Mouse (Mus musculus): ENCODE data around the gene Zscan4-ps1. TPM values are rescaled to one million over a fixed set of nuclear protein-coding genes. Genes with fewer than 3 reads are reported as not detected.

Zscan4-ps1 gene
- polyA plus RNA-seq (2017; shearing (Covaris generic)): not detected

GRCm38 (mm10) chr7:11069591-11069990 lies at the start of gene Zscan4-ps1:
Zscan4-ps1 (minus strand) TSS chr7:11069691.

Other genes starting within 250 kb of the Zscan4-ps1 start
- gene Zscan4b, start 164.6 kb downstream of the Zscan4-ps1 start, polyA plus RNA-seq (2017; shearing (Covaris generic)): under 1 TPM in 1 of 2 experiments, not detected in 1; 0.36 TPM
- not detected for gene Zscan4c, start 63.9 kb downstream of the Zscan4-ps1 start, polyA plus RNA-seq (2017; shearing (Covaris generic))
- under 1 TPM in 1 of 2 experiments, not detected in 1; 0.22 TPM for gene Zscan4d, start 96.5 kb upstream of the Zscan4-ps1 start, polyA plus RNA-seq (2017; shearing (Covaris generic))
- gene Zscan4e, start 241.0 kb upstream of the Zscan4-ps1 start, polyA plus RNA-seq (2017; shearing (Covaris generic)): not detected